Mouse (Mus musculus): Measurements from ENCODE around the gene Edc4. TPM values are rescaled to one million over a fixed set of nuclear protein-coding genes. Genes with fewer than 3 reads are reported as not detected.
"Not testable (repeated sequence)": the region's sequence is repeated elsewhere in the genome, so short reads cannot be mapped to it uniquely, and the experiment has no call there.

Edc4 gene
- 45.3 and 46.5 TPM in 2 replicates for polyA plus RNA-seq (2015; fragmentation: Nextera tagmentation; extraction: Ambion mirVana)

DNA sequence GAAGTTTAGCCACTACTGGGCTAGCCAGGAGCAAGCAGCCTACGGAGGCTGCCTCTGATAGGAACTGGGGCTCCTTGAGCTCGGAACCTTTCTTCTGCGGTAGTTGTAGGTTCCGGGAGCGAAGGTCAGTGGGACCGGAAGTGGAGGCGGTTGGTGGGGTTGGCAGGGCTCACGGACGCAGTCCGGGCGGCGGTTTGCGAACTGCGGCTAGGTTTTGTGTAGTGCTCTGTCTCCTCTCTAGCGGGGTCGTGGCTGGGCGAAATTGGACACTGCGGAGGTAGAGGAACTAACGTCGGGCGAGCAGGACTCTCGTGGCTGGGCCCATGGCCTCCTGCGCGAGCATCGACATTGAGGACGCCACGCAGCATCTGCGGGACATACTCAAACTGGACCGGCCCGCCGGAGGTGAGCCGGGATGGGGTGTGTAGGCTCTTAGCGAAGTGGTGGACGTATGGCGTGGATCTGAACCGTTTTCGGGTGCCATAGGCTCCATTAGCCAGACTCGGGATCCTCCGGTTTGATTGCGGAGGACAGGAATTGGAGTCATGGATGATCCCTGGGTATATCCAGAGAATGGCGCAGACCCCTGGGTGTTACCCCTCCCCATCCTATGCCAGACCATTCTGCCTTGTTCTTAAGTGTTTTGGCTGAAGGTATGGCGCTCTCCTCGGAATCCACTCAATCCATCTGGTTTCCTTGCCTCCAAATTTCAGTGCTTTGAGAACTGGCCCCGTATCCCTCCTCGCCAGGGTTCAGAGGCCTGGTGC lies at the start of gene Edc4:
TSS of gene Edc4 (plus strand) at position 128 of the 767 bp plus-strand sequence.
- WGBS, result 1% methylated on average over 45 of the region's 45 CpGs
- H3K4me3 ChIP-seq (replicated peaks), result peak within 1 kb of the TSS; percentile 94
- H3K27me3 ChIP-seq (replicated peaks), result no peaks in the 10 kb centered on the region
- H3K27ac ChIP-seq (replicated peaks), result peak within 1 kb of the TSS; percentile 70
- H3K4me1 ChIP-seq, result peaks cover 30% of the 10 kb centered on the region
- H3K9me3 ChIP-seq (replicated peaks), result no peaks in the 10 kb centered on the region
- peak within 1 kb of the TSS; percentile 93 for H3K4me2 ChIP-seq
- ATAC-seq (ENCODE audit: low FRiP score), result peak; percentile 87
- peaks cover 58% of the 10 kb centered on the region for H3K36me3 ChIP-seq
- peak within 1 kb of the TSS; percentile 89 for H3K9ac ChIP-seq (replicated peaks)

DNA sequence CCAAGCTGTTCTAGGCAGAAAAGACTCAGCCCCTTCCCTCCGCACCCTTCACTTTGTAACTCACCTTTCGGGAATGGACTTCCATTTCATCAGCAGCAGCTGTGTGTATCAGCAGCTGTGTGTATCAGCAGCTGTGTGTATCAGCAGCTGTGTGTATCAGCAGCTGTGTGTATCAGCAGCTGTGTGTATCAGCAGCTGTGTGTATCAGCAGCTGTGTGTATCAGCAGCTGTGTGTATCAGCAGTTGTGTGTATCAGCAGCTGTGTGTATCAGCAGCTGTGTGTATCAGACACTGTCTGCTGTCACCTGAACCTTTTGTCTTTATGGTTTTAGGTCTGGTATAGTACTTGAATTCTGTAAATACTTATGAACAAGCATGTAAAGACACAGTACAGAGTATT lies 46.9 kb upstream of the Edc4 start:
- not testable (repeated sequence) for ATAC-seq (ENCODE audit: low FRiP score); H3K9ac ChIP-seq (replicated peaks); H3K27me3 ChIP-seq (replicated peaks); H3K4me2 ChIP-seq; H3K4me3 ChIP-seq (replicated peaks); H3K4me1 ChIP-seq; H3K27ac ChIP-seq (replicated peaks); H3K9me3 ChIP-seq (replicated peaks); H3K36me3 ChIP-seq
- WGBS, result 83% methylated on average over 2 of the region's 2 CpGs

DNA sequence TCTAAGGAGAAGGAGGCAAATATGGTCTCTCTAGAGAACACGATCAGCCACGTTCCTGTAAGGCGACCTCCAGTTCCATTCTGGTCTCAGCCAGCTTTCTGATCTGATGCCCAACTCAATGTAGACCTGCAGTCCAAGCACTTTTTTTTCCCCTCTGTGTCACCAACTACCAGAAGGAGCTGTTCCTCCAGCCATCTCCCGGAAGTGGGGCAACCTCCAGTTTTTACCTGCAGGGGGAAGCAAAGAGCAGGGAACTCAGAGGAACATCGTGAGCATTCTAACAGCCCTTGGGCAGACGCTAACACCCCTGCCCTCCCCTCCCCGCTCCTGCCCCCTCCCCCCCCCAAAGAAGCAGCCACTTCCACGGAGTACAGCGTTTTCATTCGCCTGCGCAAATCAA lies 45.4 kb upstream of the Edc4 start:
- H3K4me3 ChIP-seq (replicated peaks), result no peak overlapping the region
- no peak for ATAC-seq (ENCODE audit: low FRiP score)
- H3K27ac ChIP-seq (replicated peaks), result no peak overlapping the region
- no peaks in the 10 kb centered on the region for H3K4me1 ChIP-seq
- H3K9ac ChIP-seq (replicated peaks), result no peak overlapping the region
- no peaks in the 10 kb centered on the region for H3K9me3 ChIP-seq (replicated peaks)
- H3K36me3 ChIP-seq, result no peaks in the 10 kb centered on the region
- H3K4me2 ChIP-seq, result no peak overlapping the region
- H3K27me3 ChIP-seq (replicated peaks), result no peaks in the 10 kb centered on the region
- WGBS, result 34% methylated on average over 11 of the region's 11 CpGs

DNA sequence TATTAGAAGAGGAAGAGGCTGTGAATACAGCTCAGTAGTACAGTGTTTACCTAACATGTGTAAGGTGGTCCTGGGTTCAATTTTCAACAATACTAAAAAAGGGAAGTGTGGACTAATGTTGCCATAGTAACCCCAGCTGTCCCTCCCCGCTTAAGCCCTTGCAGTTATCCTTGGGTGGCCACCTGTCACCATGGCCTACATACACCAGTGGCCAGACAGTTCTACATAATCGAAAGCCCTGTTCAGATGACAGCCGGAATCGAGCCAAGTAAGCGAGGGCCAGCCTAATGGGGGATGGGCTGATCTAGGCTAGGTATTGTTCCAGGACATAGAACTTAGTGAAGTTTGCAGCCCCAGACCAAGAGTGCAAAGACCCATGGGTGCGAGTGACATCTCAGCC lies 43.7 kb upstream of the Edc4 start:
- no peak overlapping the region for H3K9ac ChIP-seq (replicated peaks)
- no peak overlapping the region for H3K4me3 ChIP-seq (replicated peaks)
- H3K27me3 ChIP-seq (replicated peaks), result no peaks in the 10 kb centered on the region
- H3K9me3 ChIP-seq (replicated peaks), result no peaks in the 10 kb centered on the region
- ATAC-seq (ENCODE audit: low FRiP score), result no peak
- no peaks in the 10 kb centered on the region for H3K4me1 ChIP-seq
- no peak overlapping the region for H3K27ac ChIP-seq (replicated peaks)
- WGBS, result 89% methylated on average over 6 of the region's 6 CpGs
- no peak overlapping the region for H3K4me2 ChIP-seq
- 0 out of 2 replicates have a peak, but pooled peaks cover 3% of the 10 kb centered on the region for H3K36me3 ChIP-seq

GRCm38 (mm10) chr8:105839209-105839608 lies 41.5 kb upstream of the Edc4 start:
- peaks cover 11% of the 10 kb centered on the region for H3K36me3 ChIP-seq
- 87% methylated on average over 5 of the region's 5 CpGs for WGBS
- no peak overlapping the region for H3K4me3 ChIP-seq (replicated peaks)
- no peaks in the 10 kb centered on the region for H3K27me3 ChIP-seq (replicated peaks)
- H3K9me3 ChIP-seq (replicated peaks), result no peaks in the 10 kb centered on the region
- no peak for ATAC-seq (ENCODE audit: low FRiP score)
- H3K4me2 ChIP-seq, result no peak overlapping the region
- no peak overlapping the region for H3K27ac ChIP-seq (replicated peaks)
- no peak overlapping the region for H3K9ac ChIP-seq (replicated peaks)
- H3K4me1 ChIP-seq, result no peaks in the 10 kb centered on the region

GRCm38 (mm10) chr8:105846678-105847077 lies 34.0 kb upstream of the Edc4 start:
- no peak for ATAC-seq (ENCODE audit: low FRiP score)
- no peak overlapping the region for H3K9ac ChIP-seq (replicated peaks)
- no peaks in the 10 kb centered on the region for H3K27me3 ChIP-seq (replicated peaks)
- WGBS, result 97% methylated on average over 11 of the region's 11 CpGs
- no peaks in the 10 kb centered on the region for H3K9me3 ChIP-seq (replicated peaks)
- H3K4me3 ChIP-seq (replicated peaks), result no peak overlapping the region
- peaks cover 8% of the 10 kb centered on the region for H3K4me1 ChIP-seq
- peaks cover 60% of the 10 kb centered on the region for H3K36me3 ChIP-seq
- no peak overlapping the region for H3K27ac ChIP-seq (replicated peaks)
- H3K4me2 ChIP-seq, result no peak overlapping the region

DNA sequence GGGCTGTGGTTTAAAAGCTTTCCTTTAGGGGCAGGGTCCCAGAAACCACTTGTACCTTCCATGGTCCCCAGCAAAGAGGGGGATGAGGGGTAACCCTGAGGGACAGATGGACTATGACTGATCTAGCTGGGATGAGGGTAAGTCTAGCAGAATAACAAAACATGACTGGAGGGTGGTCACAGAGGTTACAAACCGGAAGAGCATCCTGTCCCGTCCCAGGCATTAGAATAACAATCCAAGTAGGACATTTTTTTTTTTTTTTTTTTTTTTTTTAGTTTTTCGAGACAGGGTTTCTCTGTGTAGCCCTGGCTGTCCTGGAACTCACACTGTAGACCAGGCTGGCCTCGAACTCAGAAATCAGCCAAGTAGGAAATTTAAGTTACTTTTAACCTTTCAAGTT lies 30.7 kb upstream of the Edc4 start:
- no peak for ATAC-seq (ENCODE audit: low FRiP score)
- Histone ChIP-seq H3K9ac (replicated peaks) (no peak overlapping the region), H3K4me1 (peaks cover 11% of the 10 kb centered on the region), H3K4me2 (no peak overlapping the region), H3K27ac (replicated peaks) (no peak overlapping the region), H3K27me3 (replicated peaks) (no peaks in the 10 kb centered on the region), H3K36me3 (peaks cover 42% of the 10 kb centered on the region), H3K4me3 (replicated peaks) (0 out of 2 replicates have a peak overlapping the region, but pooled peaks have one; percentile 8), H3K9me3 (replicated peaks) (no peaks in the 10 kb centered on the region)
- WGBS, result 85% methylated on average over 4 of the region's 4 CpGs

GRCm38 (mm10) chr8:105850611-105851010 lies 30.1 kb upstream of the Edc4 start:
- peaks cover 36% of the 10 kb centered on the region for H3K36me3 ChIP-seq
- ATAC-seq (ENCODE audit: low FRiP score), result no peak
- H3K4me2 ChIP-seq, result peak overlapping the region; percentile 40
- peak overlapping the region; percentile 8; the same call in 1 of the 2 replicates for H3K4me3 ChIP-seq (replicated peaks)
- 85% methylated on average over 7 of the region's 7 CpGs for WGBS
- no peak overlapping the region for H3K27ac ChIP-seq (replicated peaks)
- no peaks in the 10 kb centered on the region for H3K27me3 ChIP-seq (replicated peaks)
- H3K9ac ChIP-seq (replicated peaks), result no peak overlapping the region
- no peaks in the 10 kb centered on the region for H3K9me3 ChIP-seq (replicated peaks)
- peaks cover 11% of the 10 kb centered on the region for H3K4me1 ChIP-seq

- no peaks in the 10 kb centered on the region for H3K27me3 ChIP-seq (replicated peaks)
- H3K9me3 ChIP-seq (replicated peaks), result no peaks in the 10 kb centered on the region
- peaks cover 20% of the 10 kb centered on the region for H3K4me1 ChIP-seq
- peak overlapping the region; percentile 74 for H3K4me3 ChIP-seq (replicated peaks)
- H3K9ac ChIP-seq (replicated peaks), result peak overlapping the region; percentile 85
- H3K36me3 ChIP-seq, result peaks cover 25% of the 10 kb centered on the region
- WGBS, result under 1% methylated on average over 34 of the region's 34 CpGs
- peak overlapping the region; percentile 87 for H3K27ac ChIP-seq (replicated peaks)
- peak overlapping the region; percentile 75 for H3K4me2 ChIP-seq
- ATAC-seq (ENCODE audit: low FRiP score), result peak; percentile 82
Measured at GRCm38 (mm10) chr8:105851651-105852143, 29.0 kb upstream of the Edc4 start.

- ATAC-seq (ENCODE audit: low FRiP score), result no peak
- H3K9ac ChIP-seq (replicated peaks), result no peak overlapping the region
- H3K9me3 ChIP-seq (replicated peaks), result no peaks in the 10 kb centered on the region
- H3K4me2 ChIP-seq, result peak overlapping the region; percentile 75
- WGBS, result 84% methylated on average over 12 of the region's 12 CpGs
- H3K4me3 ChIP-seq (replicated peaks), result peak overlapping the region; percentile 74
- H3K4me1 ChIP-seq, result peaks cover 26% of the 10 kb centered on the region
- H3K27me3 ChIP-seq (replicated peaks), result no peaks in the 10 kb centered on the region
- no peak overlapping the region for H3K27ac ChIP-seq (replicated peaks)
- H3K36me3 ChIP-seq, result peaks cover 19% of the 10 kb centered on the region
Measured at GRCm38 (mm10) chr8:105852146-105852729, 28.4 kb upstream of the Edc4 start.

GRCm38 (mm10) chr8:105853178-105853577 lies 27.5 kb upstream of the Edc4 start, which contains the start of gene Cenpt:
TSS of gene Cenpt (minus strand) at chr8:105853278.
- H3K4me1 ChIP-seq, result peaks cover 35% of the 10 kb centered on the region
- WGBS, result 90% methylated on average over 3 of the region's 3 CpGs
- H3K9ac ChIP-seq (replicated peaks), result no peak within 1 kb of the TSS
- peak within 1 kb of the TSS; percentile 74; the same call in 1 of the 2 replicates for H3K4me3 ChIP-seq (replicated peaks)
- H3K9me3 ChIP-seq (replicated peaks), result no peaks in the 10 kb centered on the region
- no peaks in the 10 kb centered on the region for H3K27me3 ChIP-seq (replicated peaks)
- peaks cover 12% of the 10 kb centered on the region for H3K36me3 ChIP-seq
- peak within 1 kb of the TSS; percentile 75; the same call in 1 of the 2 replicates for H3K4me2 ChIP-seq
- ATAC-seq (ENCODE audit: low FRiP score), result no peak
- H3K27ac ChIP-seq (replicated peaks), result no peak within 1 kb of the TSS

GRCm38 (mm10) chr8:105854303-105854702 lies 26.4 kb upstream of the Edc4 start:
- no peaks in the 10 kb centered on the region for H3K9me3 ChIP-seq (replicated peaks)
- H3K27me3 ChIP-seq (replicated peaks), result no peaks in the 10 kb centered on the region
- peak overlapping the region; percentile 66 for H3K27ac ChIP-seq (replicated peaks)
- H3K4me3 ChIP-seq (replicated peaks), result peak overlapping the region; percentile 86
- H3K4me1 ChIP-seq, result peaks cover 46% of the 10 kb centered on the region
- peak; percentile 14 for ATAC-seq (ENCODE audit: low FRiP score)
- no peak overlapping the region; the same call in 1 of the 2 replicates for H3K9ac ChIP-seq (replicated peaks)
- 29% methylated on average over 8 of the region's 8 CpGs for WGBS
- H3K4me2 ChIP-seq, result peak overlapping the region; percentile 85
- peaks cover 4% of the 10 kb centered on the region; the same call in 1 of the 2 replicates for H3K36me3 ChIP-seq
